Mouse (Mus musculus) kidney, postnatal 0 days (tissue): ENCODE measurements at regions not wholly inside any gene's neighbourhood (a gene's known extent, or its start where the extent isn't known, plus 50 kb on each side); places are given as distances from the start of the nearest gene placed in this dataset.

Experiments
- ATAC-seq: fragments of 200-750 bp; cut with Nextera tagmentation; replicated peaks from 2 replicates; pipeline ENCODE4 v1.8.0; 2017; ENCODE audit warnings: low read depth, moderate number of reproducible peaks, moderate TSS enrichment, moderate library complexity; ENCODE audit not compliant: low FRiP score
- DNase-seq: peaks from one replicate; pipeline ENCODE4 v3.0.0-alpha.2; 2016; ENCODE audit warnings: low spot score
- H3K27ac ChIP-seq: fragments of 300-500 bp; sonication (generic); 2 replicates; pipeline ENCODE4 v1.5.1; 2014; ENCODE audit warnings: mild to moderate bottlenecking
- H3K27me3 ChIP-seq: fragments of 300-500 bp; sonication (generic); 2 replicates; pipeline ENCODE4 v1.6.1; 2014; ENCODE audit warnings: low read length, mixed read lengths; ENCODE audit not compliant: insufficient read depth
- H3K36me3 ChIP-seq: fragments of 300-500 bp; sonication (generic); 2 replicates; pipeline ENCODE4 v1.6.1; 2014; ENCODE audit warnings: low read length, mixed read lengths; ENCODE audit not compliant: insufficient read depth
- H3K4me1 ChIP-seq: fragments of 300-500 bp; sonication (generic); replicated peaks from 2 replicates; pipeline ENCODE4 v1.6.1; 2014; ENCODE audit warnings: antibody characterized with exemption, low read length, mixed read lengths; ENCODE audit not compliant: insufficient read depth
- H3K4me2 ChIP-seq: fragments of 300-500 bp; sonication (generic); 2 replicates; pipeline ENCODE4 v1.6.1; 2014; ENCODE audit warnings: mild to moderate bottlenecking, low read length, moderate library complexity, mixed read lengths
- H3K4me3 ChIP-seq: fragments of 300-500 bp; sonication (generic); replicated peaks from 2 replicates; pipeline ENCODE4 v1.5.1; 2014; ENCODE audit warnings: low read depth, low read length
- H3K9ac ChIP-seq: fragments of 300-500 bp; sonication (generic); 2 replicates; pipeline ENCODE4 v1.6.1; 2014; ENCODE audit warnings: low read depth, low read length
- H3K9me3 ChIP-seq: fragments of 300-500 bp; sonication (generic); replicated peaks from 2 replicates; pipeline ENCODE4 v1.6.1; 2016; ENCODE audit warnings: low read length, inconsistent platforms, mixed read lengths
- CTCF ChIP-seq: IDR thresholded peaks from 2 replicates; pipeline ENCODE4 v1.5.1; 2016; ENCODE audit warnings: antibody characterized with exemption, low read depth, mild to moderate bottlenecking, moderate library complexity
- WGBS: fragments of 180-500 bp; shearing (Covaris S2); extraction: QIAGEN DNeasy Blood & Tissue Kit; methylation state at CpG from one replicate; pipeline ENCODE4 v1.1.7; 2014; 5-methylcytosine and 5-hydroxymethylcytosine counted together

- no peak for TF ChIP-seq CTCF
- H3K27ac ChIP-seq: peak overlapping the region; percentile 96
- WGBS: 78% methylated on average over 8 of the region's 8 CpGs
Measured at GRCm38 (mm10) chr16:25060266-25060665, 226.4 kb upstream of the Tprg start.

GRCm38 (mm10) chr16:25061631-25062030 is 225.0 kb upstream of the Tprg start:
- WGBS: 62% methylated on average over 4 of the region's 4 CpGs
- no peak for TF ChIP-seq CTCF
- ATAC-seq (no peak), DNase-seq (no peak)
- Histone ChIP-seq H3K9ac (no peak overlapping the region), H3K4me2 (no peak overlapping the region), H3K9me3 (no peaks in the 10 kb centered on the region), H3K4me1 (peaks cover 12% of the 10 kb centered on the region), H3K27me3 (no peaks in the 10 kb centered on the region), H3K27ac (no peak overlapping the region), H3K36me3 (no peaks in the 10 kb centered on the region), H3K4me3 (no peak overlapping the region)

More at GRCm38 (mm10) chr16:25060266-25060665, 226.4 kb upstream of the Tprg start:
- Histone ChIP-seq H3K9me3 (no peaks in the 10 kb centered on the region), H3K4me1 (peaks cover 8% of the 10 kb centered on the region; the same call in 1 of the 2 replicates), H3K36me3 (no peaks in the 10 kb centered on the region), H3K4me2 (peak overlapping the region; percentile 56; the same call in 1 of the 2 replicates), H3K27me3 (no peaks in the 10 kb centered on the region), H3K9ac (no peak overlapping the region), H3K4me3 (no peak overlapping the region)
- DNase-seq (no peak), ATAC-seq (no peak)

- Histone ChIP-seq H3K27me3 (no peaks in the 10 kb centered on the region), H3K27ac (no peak overlapping the region), H3K9me3 (no peaks in the 10 kb centered on the region), H3K36me3 (no peaks in the 10 kb centered on the region), H3K4me2 (no peak overlapping the region), H3K4me3 (no peak overlapping the region), H3K4me1 (peaks cover 16% of the 10 kb centered on the region), H3K9ac (no peak overlapping the region)
- DNase-seq: no peak
- no peak for TF ChIP-seq CTCF
- ATAC-seq: no peak
Measured at GRCm38 (mm10) chr16:25063981-25064380, 222.6 kb upstream of the Tprg start.

GRCm38 (mm10) chr16:25064538-25064937 is 222.1 kb upstream of the Tprg start:
- Histone ChIP-seq H3K9me3 (no peaks in the 10 kb centered on the region), H3K9ac (no peak overlapping the region), H3K27me3 (no peaks in the 10 kb centered on the region), H3K4me1 (peaks cover 16% of the 10 kb centered on the region), H3K4me2 (no peak overlapping the region), H3K36me3 (no peaks in the 10 kb centered on the region), H3K4me3 (no peak overlapping the region), H3K27ac (no peak overlapping the region)
- 11% methylated on average over 4 of the region's 4 CpGs for WGBS
- peak; percentile 93 for TF ChIP-seq CTCF
- ATAC-seq: peak; percentile 57; the same call in 1 of the 2 replicates
- DNase-seq: peak; percentile 92

GRCm38 (mm10) chr16:25066822-25067221 is 219.8 kb upstream of the Tprg start:
- Histone ChIP-seq H3K4me3 (no peak overlapping the region), H3K27ac (no peak overlapping the region), H3K4me1 (peaks cover 8% of the 10 kb centered on the region; the same call in 1 of the 2 replicates), H3K4me2 (no peak overlapping the region), H3K27me3 (no peaks in the 10 kb centered on the region), H3K9ac (no peak overlapping the region), H3K9me3 (no peaks in the 10 kb centered on the region), H3K36me3 (no peaks in the 10 kb centered on the region)
- no peak for ATAC-seq
- no peak for TF ChIP-seq CTCF
- peak; percentile 80 for DNase-seq
- 34% methylated on average over 7 of the region's 7 CpGs for WGBS

- ATAC-seq (peak; percentile 62; the same call in 1 of the 2 replicates), DNase-seq (peak; percentile 85)
- WGBS: 35% methylated on average over 8 of the region's 8 CpGs
- Histone ChIP-seq H3K9ac (no peak overlapping the region), H3K4me2 (no peak overlapping the region), H3K27me3 (no peaks in the 10 kb centered on the region), H3K36me3 (no peaks in the 10 kb centered on the region), H3K4me1 (peaks cover 8% of the 10 kb centered on the region; the same call in 1 of the 2 replicates), H3K9me3 (no peaks in the 10 kb centered on the region), H3K4me3 (no peak overlapping the region), H3K27ac (no peak overlapping the region)
- TF ChIP-seq CTCF: peak; percentile 81
Measured at GRCm38 (mm10) chr16:25067276-25068249, 219.1 kb upstream of the Tprg start.
